Mouse (Mus musculus): Measurements from ENCODE around the gene Gm49384.

Gm49384 gene

DNA sequence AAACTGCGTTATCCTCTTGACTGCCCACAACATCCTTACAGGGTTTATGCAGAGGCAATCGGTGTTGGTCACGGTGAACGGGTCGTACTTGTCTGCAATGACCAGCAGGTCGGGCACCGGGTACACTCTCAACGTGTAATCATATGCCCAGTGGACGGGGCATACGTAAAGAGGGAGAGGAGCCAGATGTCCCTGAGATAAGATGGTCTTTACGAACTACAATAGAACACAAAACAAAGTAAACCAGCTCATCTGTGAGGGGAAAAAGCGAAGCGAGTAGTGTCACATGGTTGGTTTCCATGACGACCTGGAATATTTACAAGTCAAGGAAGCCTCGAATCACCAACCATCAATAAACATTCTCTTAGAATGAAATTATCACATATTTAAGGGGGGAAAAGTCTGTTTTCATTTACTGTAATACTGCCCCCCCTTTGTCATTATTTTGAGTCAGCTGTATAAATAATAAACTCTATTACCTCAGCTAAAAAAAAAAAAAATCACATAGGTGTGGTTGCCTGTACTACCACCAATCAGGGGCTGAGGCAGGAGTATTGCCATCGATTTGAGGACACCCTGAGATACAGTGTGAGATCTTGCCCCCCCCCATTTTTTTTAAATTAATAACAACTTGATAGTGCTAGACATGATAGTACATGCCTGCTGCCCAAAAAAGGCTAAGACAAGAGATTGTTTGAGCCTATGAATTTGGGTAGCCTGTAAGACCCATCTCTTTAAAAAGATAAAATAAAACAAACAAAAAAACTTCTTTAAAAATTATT, at the start of gene Gm49384:
Gene Gm49384, minus strand, starts transcription at position 216 of the 782 bp plus-strand sequence.
- no peak for DNase-seq (ENCODE audit: low read depth, low spot score)

DNA sequence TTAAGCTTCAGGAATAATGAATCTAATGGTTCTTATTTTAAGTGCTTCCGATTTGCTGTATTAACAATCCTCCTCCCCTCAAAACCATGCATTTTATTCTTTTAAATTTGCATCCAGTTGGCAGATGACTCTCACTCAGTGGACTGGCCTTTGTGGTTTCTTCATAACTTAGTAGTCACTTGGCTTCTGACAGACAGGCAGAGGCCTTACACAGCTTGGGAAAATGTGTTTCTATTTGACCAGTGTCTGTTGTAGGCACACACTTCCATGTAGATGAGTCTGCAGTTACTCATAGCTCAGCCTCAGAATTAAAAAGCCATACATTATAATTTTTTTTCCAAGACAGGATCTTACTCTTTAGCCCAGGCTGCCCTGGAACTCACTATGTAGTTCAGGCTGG, 49.7 kb upstream of the Gm49384 start:
- no peak for DNase-seq (ENCODE audit: low read depth, low spot score)

DNA sequence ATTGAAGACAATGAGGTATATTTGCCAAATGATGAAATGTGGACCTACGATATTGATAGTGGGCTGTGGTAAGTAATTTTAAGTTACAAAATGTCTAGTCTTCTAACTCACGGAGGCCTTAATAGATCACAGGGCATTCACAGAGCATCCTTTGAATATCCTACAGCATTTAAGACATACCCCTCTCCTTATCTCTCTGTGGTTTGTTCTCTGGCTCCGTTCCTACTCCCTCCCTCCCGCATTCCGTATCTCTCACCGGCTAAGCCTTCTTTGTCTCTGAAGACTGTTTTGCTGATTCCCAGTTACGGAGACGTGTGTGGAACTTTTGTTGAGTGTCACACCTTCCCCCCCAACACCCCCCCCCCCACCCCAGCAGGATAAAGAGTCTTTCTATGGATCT, 46.7 kb upstream of the Gm49384 start:
- DNase-seq (ENCODE audit: low read depth, low spot score): no peak

DNA sequence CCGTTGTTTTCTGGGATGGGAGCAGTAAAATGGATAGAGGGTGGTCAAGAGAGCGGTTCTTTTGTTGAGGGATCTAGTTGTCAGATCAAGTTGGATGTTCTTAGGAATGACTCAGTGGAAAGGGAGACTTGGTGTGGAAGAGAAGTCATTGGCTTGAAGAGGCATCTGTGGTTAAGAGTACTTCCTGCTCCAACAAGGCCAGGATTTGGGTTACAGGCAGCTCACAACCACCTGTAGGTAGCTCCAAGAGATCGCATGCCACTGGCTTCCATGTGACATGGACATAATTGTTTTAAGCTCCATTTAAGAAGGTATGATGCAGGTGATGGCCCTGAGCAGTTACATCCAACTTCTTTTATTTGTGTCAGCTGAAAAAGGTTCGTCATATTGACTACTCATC, 45.7 kb upstream of the Gm49384 start:
- no peak for DNase-seq (ENCODE audit: low read depth, low spot score)

DNA sequence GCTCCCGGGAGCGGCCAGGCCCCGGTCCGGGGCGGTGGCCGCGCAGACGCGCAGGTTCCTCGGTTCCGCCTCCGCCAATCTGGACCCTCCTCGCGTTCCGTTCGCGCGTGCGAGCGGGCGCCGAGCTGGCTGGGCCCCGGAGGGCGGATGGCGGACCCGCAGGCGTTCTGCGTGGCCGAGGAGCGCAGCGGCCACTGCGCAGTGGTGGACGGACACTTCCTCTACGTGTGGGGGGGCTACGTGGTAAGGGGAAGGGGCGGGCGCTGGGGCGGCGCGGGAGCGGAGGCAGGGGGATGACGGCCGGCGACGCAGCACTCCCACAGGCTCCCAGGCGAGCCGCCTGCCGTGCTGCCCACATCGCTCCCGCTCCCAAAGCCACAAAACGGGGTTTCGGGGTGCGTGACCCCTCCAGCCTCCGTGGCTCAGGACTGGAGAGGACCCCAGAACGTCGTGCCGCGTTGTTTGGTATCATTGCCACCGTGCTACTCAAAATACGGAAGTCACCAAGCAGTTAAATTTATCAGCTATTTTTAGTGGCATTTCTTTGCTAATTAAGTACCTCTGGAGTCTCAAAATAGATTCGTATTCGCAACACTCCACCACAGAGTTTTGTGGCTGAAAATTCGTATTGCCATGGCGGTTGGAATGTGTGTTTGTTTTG, 37.8 kb upstream of the Gm49384 start:
- peak; percentile 37 for DNase-seq (ENCODE audit: low read depth, low spot score)

DNA sequence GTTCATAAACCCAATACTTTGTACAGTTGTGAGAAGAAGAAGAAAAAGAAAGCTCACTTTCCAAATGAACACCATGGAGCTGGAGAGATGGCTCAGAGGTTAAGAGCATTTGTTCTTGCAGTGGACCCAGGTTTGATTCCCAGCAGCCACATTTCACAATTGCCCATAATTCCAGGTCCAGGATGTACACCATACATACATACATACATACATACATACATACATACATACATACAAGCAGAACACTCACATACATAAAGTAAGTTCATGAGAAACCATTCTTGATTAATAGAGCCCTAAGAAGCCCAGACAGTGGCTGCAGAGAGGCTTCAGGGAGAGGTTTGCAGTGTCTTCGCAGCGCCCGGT, 37.3 kb upstream of the Gm49384 start:
- DNase-seq (ENCODE audit: low read depth, low spot score): no peak

DNA sequence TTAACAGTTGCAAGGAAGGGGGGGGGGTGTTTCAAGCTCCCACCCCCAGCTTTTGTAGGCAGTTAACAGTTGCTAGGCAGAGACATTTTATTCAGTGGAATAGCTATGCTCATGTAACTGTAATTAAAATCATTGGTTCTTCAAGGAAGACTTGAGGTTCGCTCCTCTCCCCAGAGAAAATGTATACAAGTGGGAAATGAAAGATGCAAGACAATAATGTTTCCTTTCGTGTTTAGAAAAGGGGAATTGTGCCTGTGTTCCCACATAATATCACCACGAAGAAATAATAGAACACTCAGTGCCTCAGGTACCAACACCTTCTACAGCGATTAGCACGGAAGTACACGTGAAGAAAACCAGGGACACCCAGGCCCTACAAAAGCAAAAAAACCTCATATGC, 36.8 kb upstream of the Gm49384 start, which contains the start of gene Klhdc1:
Gene Klhdc1, plus strand, starts transcription at position 301 of the 400 bp plus-strand sequence.
- no peak for DNase-seq (ENCODE audit: low read depth, low spot score)

DNA sequence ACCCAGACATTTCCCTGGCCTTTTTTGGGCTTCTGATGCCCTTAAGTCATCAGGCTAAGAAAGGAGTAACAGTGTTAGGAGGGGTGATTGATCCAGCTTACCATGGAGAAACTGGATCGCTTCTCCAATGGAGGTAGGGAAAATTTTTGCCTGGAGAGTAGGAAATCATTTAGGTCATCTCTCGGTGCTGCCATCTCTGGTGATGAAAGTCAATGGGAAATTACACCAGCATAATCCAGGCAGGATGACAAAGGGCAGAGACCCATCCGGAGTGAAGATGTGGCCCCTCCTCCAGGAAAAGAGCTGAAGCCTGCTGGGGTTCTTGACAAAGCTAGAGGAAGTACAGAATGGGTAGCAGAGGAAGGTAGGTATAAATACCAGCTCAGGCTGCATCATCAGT, 34.2 kb upstream of the Gm49384 start:
- DNase-seq (ENCODE audit: low read depth, low spot score): no peak

DNA sequence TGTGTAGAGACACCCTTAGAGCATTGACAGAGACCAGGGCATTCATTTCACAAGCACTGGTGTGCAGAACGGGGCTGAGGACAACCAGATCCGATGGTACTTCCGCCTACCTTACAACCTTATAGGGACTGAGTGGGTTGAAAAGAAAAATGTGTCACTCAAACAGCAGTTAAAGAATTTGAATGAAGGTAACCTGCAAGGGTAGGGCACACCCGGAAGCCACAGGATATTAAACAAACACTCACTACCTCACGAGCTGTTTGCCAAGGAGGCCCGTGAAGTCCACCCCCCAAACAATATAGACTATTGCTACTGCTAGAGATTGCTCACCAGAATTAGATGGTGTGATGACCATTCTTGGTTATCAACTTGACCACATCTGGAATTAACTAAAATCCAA, 31.7 kb upstream of the Gm49384 start:
- no peak for DNase-seq (ENCODE audit: low read depth, low spot score)

DNA sequence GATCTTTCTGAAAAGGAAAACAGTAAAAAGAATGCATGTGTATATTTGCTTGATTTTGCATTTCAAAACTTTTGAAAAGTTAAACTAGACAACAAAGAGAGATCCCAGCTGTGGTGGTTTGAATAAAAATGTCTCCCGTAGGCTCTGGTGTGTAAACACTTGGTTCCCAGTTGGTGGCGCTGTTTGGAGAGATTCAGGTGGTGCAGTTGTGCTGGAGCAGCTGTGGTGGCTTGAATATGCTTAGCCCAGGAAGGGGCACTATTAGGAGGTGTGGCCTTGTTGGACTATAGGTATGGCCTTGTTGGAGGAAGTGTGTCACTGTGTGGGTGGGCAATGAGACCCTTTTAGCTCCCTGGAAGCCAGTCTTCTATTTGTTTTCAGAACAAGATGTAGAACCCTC, 25.2 kb upstream of the Gm49384 start:
- DNase-seq (ENCODE audit: low read depth, low spot score): no peak

DNA sequence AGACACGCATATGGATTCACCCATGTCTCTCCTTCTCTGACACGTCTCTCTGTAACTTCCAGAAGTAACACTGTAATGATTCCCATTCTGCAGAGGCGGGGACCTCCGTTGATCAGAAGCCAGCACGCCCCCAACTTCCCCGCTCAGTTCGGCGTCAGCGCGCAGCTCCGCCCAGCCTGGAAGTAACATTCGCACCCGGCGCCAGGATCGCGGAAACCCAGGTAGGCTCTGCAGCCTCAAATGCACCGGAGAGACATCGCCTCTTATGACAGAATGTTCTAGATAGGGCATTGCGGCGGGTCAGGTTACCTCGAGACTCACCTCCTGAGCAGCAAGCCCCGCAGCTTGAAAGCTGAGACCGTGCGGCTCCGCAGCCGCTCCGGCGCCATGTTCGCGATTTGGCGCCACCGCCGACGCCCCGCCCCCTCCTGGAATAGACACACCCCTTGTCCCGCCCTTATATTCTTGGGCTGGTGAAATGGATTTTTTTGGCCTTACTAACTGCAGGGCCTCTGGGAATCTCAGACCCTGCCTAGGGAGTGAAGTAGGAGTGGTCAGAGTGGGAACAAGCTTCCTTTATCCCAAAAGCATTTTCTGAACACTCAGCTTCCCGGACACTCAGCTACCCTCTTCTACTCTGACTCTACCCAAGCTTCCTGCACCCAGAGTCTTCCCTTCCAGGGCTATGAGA, 23.9 kb upstream of the Gm49384 start, which contains the start of gene Pole2:
Gene Pole2, minus strand, starts transcription at position 420 of the 691 bp plus-strand sequence.
- DNase-seq (ENCODE audit: low read depth, low spot score): no peak

DNA sequence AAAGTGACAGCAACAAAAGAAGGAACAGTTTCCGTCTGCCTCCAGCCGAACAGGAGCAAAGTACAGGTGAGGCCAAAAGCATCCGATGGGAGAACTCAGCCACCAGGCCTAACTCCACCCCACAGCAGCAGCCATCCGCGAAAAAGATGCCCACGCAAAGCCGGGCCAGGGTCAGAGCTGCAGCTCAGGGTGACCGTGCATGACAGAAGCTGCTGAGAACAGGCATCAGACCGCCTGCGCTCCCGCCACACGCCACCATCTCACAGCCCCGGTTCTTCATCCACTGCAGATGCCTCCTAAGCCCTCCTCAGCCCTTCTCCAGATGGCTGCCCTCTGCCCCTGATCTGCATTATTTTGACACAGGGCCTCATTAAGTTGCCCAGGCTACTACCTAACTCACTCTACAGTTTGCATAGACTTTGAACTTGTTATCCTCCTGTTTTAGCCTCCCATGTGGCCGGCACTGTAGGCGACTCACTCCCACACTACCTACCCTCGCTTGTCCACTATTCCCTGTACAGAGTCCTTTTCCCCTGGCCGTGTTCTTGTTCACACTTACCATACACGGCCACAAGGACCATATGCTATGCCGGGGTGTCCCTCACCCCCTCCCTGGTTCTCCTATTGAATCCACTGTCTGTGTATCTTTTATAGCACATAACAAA, 16.7 kb upstream of the Gm49384 start:
- DNase-seq (ENCODE audit: low read depth, low spot score): no peak

DNA sequence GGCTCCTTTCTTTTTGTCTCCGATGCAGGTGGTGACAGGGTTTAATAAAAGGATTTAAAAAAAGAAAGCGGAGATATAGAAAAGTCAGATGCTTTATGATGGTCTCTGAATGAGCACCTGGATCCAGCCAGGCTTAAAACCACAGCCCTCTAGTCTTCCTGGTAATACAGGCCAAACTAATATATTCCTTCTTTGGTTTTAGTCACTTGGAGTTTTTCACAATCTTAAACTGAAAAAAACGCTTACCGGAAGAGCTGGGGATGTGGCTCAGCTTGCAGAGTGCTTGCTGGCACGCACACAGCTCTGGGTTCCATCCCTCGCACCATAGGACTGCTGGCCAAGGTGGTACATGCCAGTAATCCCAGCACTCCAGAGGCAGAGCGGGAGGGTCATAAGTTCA, 12.5 kb upstream of the Gm49384 start:
- no peak for DNase-seq (ENCODE audit: low read depth, low spot score)

DNA sequence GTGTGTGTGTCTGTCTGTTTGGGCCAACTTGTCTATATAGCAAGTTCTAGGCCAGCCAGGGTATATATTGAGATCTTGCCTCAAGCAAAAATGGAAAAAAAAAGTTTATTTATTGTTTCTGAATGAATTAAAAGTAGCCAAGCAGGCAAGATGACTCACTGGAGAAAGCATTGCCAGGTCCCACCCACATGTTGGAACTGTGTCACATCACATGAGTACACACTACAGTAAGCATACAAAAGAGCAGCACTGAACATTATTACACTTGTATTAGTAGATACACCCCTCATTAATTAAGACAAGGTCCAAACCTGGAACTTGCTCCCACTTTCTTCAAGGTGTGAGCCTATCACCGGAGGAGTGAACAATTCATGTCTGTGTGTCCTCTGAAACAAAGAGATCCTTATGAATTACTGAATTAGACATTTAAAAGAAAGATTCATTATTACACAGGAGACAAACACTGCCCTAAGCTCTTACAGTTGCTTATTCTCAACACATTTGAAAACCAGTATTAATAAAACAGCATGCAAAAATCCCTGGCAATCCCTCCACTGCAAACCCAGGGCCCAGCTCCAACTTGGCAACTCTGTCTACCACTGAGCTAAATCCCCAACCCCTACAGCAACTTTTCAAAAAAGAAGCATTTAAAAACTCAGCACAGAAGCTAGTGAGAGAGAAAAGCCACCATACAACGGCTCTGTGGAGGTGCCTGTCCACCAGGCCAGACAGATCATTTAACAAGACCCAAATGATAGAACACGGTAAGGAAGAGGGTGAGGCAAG, 11.1 kb upstream of the Gm49384 start:
- DNase-seq (ENCODE audit: low read depth, low spot score): no peak

DNA sequence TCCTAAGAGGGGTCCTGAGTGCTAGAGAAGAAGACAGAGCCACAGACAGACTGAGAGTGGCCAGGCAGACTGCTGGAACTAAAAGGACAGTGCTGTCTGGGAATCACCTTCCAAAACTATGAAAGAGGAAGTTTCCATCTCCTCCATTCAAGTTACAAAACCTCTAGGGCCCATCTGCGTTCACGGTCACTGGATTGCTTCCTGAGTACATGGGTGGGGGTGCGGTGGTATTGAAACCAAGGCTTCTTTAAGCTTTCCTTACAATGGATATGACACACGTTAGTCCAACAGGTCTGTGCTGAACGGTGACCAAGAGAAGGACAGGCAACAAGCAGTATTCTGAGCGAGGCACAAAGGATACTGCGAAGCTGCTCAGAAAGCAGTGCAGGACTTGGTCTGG, 10.3 kb upstream of the Gm49384 start:
- DNase-seq (ENCODE audit: low read depth, low spot score): no peak

DNA sequence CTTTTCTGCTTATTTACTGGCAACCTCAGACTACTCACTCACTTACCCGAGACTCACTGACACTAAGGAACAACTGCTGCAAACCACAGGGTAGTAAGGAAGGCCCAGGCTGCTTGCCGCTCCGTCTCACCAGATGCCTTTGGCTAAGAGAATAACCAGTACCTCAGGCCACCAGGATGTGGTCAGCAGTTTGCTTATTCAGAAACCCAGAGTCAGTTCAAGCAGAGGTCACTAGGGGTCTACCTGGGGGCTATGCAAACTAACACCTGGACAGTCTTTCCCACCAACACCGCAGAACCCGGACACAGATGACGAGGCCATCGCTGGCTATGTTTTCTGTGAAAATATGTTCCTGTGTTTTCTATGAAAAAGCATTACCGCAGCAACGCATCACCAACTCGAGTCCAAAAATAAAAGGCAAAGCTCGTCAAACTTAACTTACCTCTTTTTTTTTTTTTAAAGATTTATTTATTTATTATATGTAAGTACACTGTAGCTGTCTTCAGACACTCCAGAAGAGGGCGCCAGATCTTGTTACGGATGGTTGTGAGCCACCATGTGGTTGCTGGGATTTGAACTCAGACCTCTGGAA, 9.2 kb upstream of the Gm49384 start:
- DNase-seq (ENCODE audit: low read depth, low spot score): no peak

DNA sequence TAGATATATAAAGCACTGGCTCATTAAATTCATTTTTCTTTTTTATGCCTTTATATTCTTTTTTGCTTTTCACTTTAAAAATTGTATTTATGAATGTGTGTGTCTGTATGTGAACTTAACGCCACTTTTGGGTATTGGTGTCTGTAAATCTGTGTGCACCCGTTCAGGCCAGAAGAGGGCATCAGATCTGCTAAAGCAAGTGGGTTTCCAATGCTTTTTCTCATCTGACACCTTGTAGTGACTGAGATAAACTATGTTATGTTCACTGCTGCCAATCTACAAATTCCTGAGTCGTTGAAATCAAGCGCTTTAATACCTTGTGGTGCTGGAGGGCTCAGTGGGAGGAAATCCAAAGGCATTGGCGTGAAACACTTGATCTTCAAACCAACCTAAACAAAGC, 7.0 kb upstream of the Gm49384 start:
- no peak for DNase-seq (ENCODE audit: low read depth, low spot score)

DNA sequence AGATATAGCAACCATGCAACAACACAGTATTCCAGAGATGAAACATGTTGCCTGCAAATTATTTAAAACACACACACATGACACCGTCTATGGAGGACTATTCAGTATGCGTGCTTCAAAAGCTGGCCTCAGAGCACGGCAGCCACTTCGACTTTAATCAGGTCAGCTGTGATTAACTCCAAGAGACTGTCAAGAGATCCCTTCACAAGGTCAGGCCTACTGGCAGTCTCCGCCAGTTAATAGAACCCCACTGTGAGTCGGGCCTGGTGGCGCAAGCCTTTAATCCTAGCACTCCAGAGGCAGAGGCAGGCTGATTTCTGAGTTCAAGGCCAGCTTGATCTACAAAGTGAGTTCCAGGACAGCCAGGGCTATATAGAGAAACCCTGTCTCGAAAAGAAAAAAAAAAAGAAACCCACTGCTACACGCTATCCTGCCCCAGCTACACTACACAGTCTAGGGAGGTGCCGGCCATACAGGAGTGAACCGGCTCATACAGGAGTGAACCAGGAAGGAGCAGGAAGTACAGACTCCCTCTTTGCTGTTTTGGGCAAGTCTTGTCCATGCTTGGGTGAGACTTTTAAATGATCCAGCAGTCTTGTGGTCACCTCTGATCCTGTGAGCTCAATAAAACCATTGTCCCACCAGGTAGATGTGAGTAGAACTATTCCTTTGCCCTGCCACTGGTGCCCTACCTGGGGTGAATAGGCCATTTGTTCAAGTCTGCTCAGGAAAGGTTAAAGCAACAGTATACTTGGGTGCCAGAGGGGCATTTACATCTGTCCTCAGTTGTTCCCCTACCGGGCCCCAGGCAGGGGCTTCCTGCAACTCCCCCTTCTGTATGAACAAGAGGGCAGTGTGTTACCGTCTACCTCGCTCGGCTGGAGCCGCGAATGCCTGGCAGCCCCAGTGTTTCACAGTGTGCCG, 6.3 kb upstream of the Gm49384 start:
- no peak for DNase-seq (ENCODE audit: low read depth, low spot score)

DNA sequence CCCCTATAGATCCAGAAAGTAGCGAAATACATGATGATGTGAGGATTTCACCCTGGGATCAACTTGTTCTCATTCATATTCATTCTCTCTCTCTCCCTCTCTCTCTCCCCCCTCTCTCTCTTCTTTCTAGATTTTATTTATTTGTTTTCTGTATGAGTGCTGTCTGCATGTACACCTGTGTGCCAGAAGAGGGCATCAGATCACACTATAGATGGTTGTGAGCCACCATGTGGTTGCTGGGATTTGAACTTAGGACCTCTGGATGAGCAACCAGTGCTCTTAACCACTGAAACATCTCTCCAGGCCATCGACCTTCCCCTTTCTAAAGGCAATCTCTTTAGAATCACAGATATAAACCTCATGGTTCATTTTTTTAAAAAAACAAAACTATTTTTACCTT, 4.5 kb upstream of the Gm49384 start:
- DNase-seq (ENCODE audit: low read depth, low spot score): no peak

DNA sequence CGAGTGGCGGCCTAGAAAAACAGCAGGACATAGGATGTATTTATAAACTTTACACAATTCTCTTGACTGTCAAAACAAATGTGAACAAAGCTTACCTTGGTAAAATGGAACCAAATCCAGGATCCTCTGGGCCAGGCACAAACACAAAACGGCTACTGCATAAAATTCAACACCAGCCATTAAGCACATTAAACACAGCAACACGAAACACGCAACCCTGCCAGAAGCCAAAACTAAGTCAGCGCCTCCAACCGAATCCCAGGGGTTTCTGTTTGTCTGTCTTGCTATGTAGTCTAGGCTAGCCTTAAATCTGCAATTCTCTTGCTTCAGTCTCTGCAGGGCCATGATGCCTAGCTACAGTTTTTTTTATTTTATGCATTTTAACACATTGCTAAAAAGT, 3.9 kb upstream of the Gm49384 start:
- DNase-seq (ENCODE audit: low read depth, low spot score): no peak

Measured in brain, embryonic 18.5 days (tissue).